7 mouse cellular contexts compared by ENCODE assay signal in genomic region chr17:23551416-23551815, GRCm38 (mm10). TPM values are rescaled to one million over a fixed set of nuclear protein-coding genes. Genes with fewer than 3 reads are reported as not detected.
DNase-seq lines count a peak whose midpoint lies in the region; ATAC-seq and TF ChIP-seq lines count a peak whose summit lies in the region.

No protein-coding gene starts in this region.

- H3K4me3 ChIP-seq in lung, embryonic 14.5 days (ENCODE audit: low read depth, low read length) = peak overlapping the region; percentile 53
- H3K4me3 ChIP-seq in embryonic fibroblast, embryonic 13.5 days (ENCODE audit: insufficient read depth, low read length) = peak overlapping the region; percentile 68
- H3K4me3 ChIP-seq in intestine, embryonic 16.5 days (ENCODE audit: low read length) = peak overlapping the region; percentile 70
- peak overlapping the region; percentile 61 for H3K4me3 ChIP-seq in neural tube, embryonic 13.5 days

- H3K36me3 ChIP-seq in lung, embryonic 14.5 days (ENCODE audit: insufficient read depth) = peaks cover 18% of the 10 kb centered on the region; the same call in 1 of the 2 replicates
- no peaks in the 10 kb centered on the region; the same call in 1 of the 2 replicates for H3K36me3 ChIP-seq in intestine, embryonic 16.5 days (ENCODE audit: control insufficient read depth, insufficient read depth, low read length)
- peaks cover 19% of the 10 kb centered on the region for H3K36me3 ChIP-seq in neural tube, embryonic 13.5 days

- H3K9ac ChIP-seq in lung, embryonic 14.5 days = peak overlapping the region; percentile 53
- H3K9ac ChIP-seq in intestine, embryonic 16.5 days (ENCODE audit: low read depth, low read length) = peak overlapping the region; percentile 76
- peak overlapping the region; percentile 72 for H3K9ac ChIP-seq in neural tube, embryonic 13.5 days

- H3K9me3 ChIP-seq in lung, embryonic 14.5 days (ENCODE audit: low read depth, low read length) = no peaks in the 10 kb centered on the region
- no peaks in the 10 kb centered on the region for H3K9me3 ChIP-seq in intestine, embryonic 16.5 days (ENCODE audit: control insufficient read depth, low read length)
- no peaks in the 10 kb centered on the region for H3K9me3 ChIP-seq in neural tube, embryonic 13.5 days

- DNase-seq in lung, embryonic 14.5 days = no peak
- DNase-seq in lung, postnatal 4 days = no peak
- DNase-seq in c-Kit-positive CD71-positive TER-119-positive erythroid progenitor cells, embryonic 14.5 days (ENCODE audit: low spot score) = no peak
- DNase-seq in spleen, postnatal 14 days (ENCODE audit: low spot score in 2 of 2) = no peak

- no peak for ATAC-seq in lung, embryonic 14.5 days (ENCODE audit: insufficient read depth)
- ATAC-seq in intestine, embryonic 16.5 days = no peak
- ATAC-seq in neural tube, embryonic 13.5 days (ENCODE audit: low read depth) = no peak

- TF ChIP-seq CTCF in lung, embryonic 14.5 days (IDR thresholded peaks at IDR 0.05; ENCODE audit: low read depth) = peak; percentile 23; the same call in 1 of the 2 replicates
- TF ChIP-seq CTCF in embryonic fibroblast, embryonic 13.5 days (IDR thresholded peaks at IDR 0.05; ENCODE audit: borderline replicate concordance, insufficient read depth, low read length) = no peak

- H3K4me1 ChIP-seq in lung, embryonic 14.5 days (ENCODE audit: insufficient read depth) = no peaks in the 10 kb centered on the region
- H3K4me1 ChIP-seq in embryonic fibroblast, embryonic 13.5 days (ENCODE audit: control insufficient read depth, insufficient read depth, low read length) = no peaks in the 10 kb centered on the region
- peaks cover 18% of the 10 kb centered on the region for H3K4me1 ChIP-seq in intestine, embryonic 16.5 days (ENCODE audit: control insufficient read depth, insufficient read depth, low read length)
- peaks cover 19% of the 10 kb centered on the region for H3K4me1 ChIP-seq in neural tube, embryonic 13.5 days (replicated peaks)

- H3K27ac ChIP-seq in lung, embryonic 14.5 days (ENCODE audit: low read depth) = no peak overlapping the region
- no peak overlapping the region for H3K27ac ChIP-seq in embryonic fibroblast, embryonic 13.5 days (ENCODE audit: insufficient read depth, low read length)
- peak overlapping the region; percentile 94; the same call in 1 of the 2 replicates for H3K27ac ChIP-seq in intestine, embryonic 16.5 days (ENCODE audit: low read length)
- peak overlapping the region; percentile 70; the same call in 1 of the 2 replicates for H3K27ac ChIP-seq in neural tube, embryonic 13.5 days (replicated peaks)

- no peak for TF ChIP-seq POLR2A in embryonic fibroblast, embryonic 13.5 days (IDR thresholded peaks at IDR 0.05; ENCODE audit: low read depth, low read length)

- H3K27me3 ChIP-seq in lung, embryonic 14.5 days (ENCODE audit: insufficient read depth, low read length) = no peaks in the 10 kb centered on the region
- H3K27me3 ChIP-seq in intestine, embryonic 16.5 days (replicated peaks; ENCODE audit: control insufficient read depth, insufficient read depth, low read length) = no peaks in the 10 kb centered on the region
- no peaks in the 10 kb centered on the region for H3K27me3 ChIP-seq in neural tube, embryonic 13.5 days

- peak overlapping the region; percentile 77 for H3K4me2 ChIP-seq in lung, embryonic 14.5 days
- peak overlapping the region; percentile 85 for H3K4me2 ChIP-seq in intestine, embryonic 16.5 days (ENCODE audit: low read depth, low read length)
- H3K4me2 ChIP-seq in neural tube, embryonic 13.5 days = peak overlapping the region; percentile 68

RNA-seq across cellular contexts. Expression of gene Zfp213, which starts 12.6 kb away (rescaled TPM):
- 21.8 and 24.7 TPM in 2 replicates for polyA plus RNA-seq in lung, embryonic 14.5 days (2014; fragmentation: Nextera tagmentation; extraction: Ambion mirVana)
- polyA plus RNA-seq in embryonic fibroblast, embryonic 13.5 days (2011; ENCODE audit: insufficient read length, low read depth, missing spikeins) = 6.5 TPM in 2 replicates
- 16.0 and 16.8 TPM in 2 replicates for polyA plus RNA-seq in intestine, embryonic 16.5 days (2015; fragmentation: Nextera tagmentation; extraction: Ambion mirVana)
- 17.4 and 17.8 TPM in 2 replicates for polyA plus RNA-seq in neural tube, embryonic 13.5 days (2015; fragmentation: Nextera tagmentation; extraction: Ambion mirVana)

RNA-seq across cellular contexts. Expression of gene Zfp13, which starts 47.9 kb away (rescaled TPM):
- 12.3 and 15.6 TPM in 2 replicates for polyA plus RNA-seq in lung, embryonic 14.5 days (2014; fragmentation: Nextera tagmentation; extraction: Ambion mirVana)
- polyA plus RNA-seq in embryonic fibroblast, embryonic 13.5 days (2011; ENCODE audit: insufficient read length, low read depth, missing spikeins) = 5.3 and 8.1 TPM in 2 replicates
- polyA plus RNA-seq in intestine, embryonic 16.5 days (2015; fragmentation: Nextera tagmentation; extraction: Ambion mirVana) = 8.6 and 8.8 TPM in 2 replicates
- polyA plus RNA-seq in neural tube, embryonic 13.5 days (2015; fragmentation: Nextera tagmentation; extraction: Ambion mirVana) = 24.4 and 28.8 TPM in 2 replicates

RNA-seq across cellular contexts. Expression of gene Zscan10, which starts 49.2 kb away (rescaled TPM):
- 0.53 and 0.74 TPM in 2 replicates for polyA plus RNA-seq in lung, embryonic 14.5 days (2014; fragmentation: Nextera tagmentation; extraction: Ambion mirVana)
- not detected in 2 replicates for polyA plus RNA-seq in embryonic fibroblast, embryonic 13.5 days (2011; ENCODE audit: insufficient read length, low read depth, missing spikeins)
- polyA plus RNA-seq in intestine, embryonic 16.5 days (2015; fragmentation: Nextera tagmentation; extraction: Ambion mirVana) = 0.09 TPM in 1 of 2 replicates, not detected in the other
- polyA plus RNA-seq in neural tube, embryonic 13.5 days (2015; fragmentation: Nextera tagmentation; extraction: Ambion mirVana) = not detected in 2 replicates

Comparison
In these comparisons a context has a peak if more than half of its experiments do, and no peak if none do; other contexts are left out.
1. H3K27ac ChIP-seq: peak in intestine, embryonic 16.5 days (single experiment) and neural tube, embryonic 13.5 days (single experiment); none in lung, embryonic 14.5 days (single experiment) and embryonic fibroblast, embryonic 13.5 days (single experiment).
2. Peak in every context shown above with its lines, with median percentiles within 50 percentile points of each other: H3K4me2 ChIP-seq, H3K4me3 ChIP-seq and H3K9ac ChIP-seq.